13 mouse cellular contexts compared by ENCODE assay signal in genomic region chr4:138131226-138131625, GRCm38 (mm10).
DNase-seq lines count a peak whose midpoint lies in the region; ATAC-seq and TF ChIP-seq lines count a peak whose summit lies in the region.
"Had no signal": no experiment of that assay in that cellular context is flagged by ENCODE, and none has a peak within 500 bp of the region (broad histone marks: within the 10 kb centered on the region; RNA-seq: fewer than 3 reads in every experiment).

No protein-coding gene starts in this region.

- H3K9me3 ChIP-seq in hindbrain, embryonic 13.5 days = no peaks in the 10 kb centered on the region
- H3K9me3 ChIP-seq in hindbrain, embryonic 10.5 days = no peaks in the 10 kb centered on the region
- H3K9me3 ChIP-seq in kidney, postnatal 0 days (replicated peaks; ENCODE audit: low read length) = no peaks in the 10 kb centered on the region
- H3K9me3 ChIP-seq: heart, embryonic 13.5 days; liver, embryonic 15.5 days had no signal

- H3K36me3 ChIP-seq in hindbrain, embryonic 13.5 days = peaks cover 36% of the 10 kb centered on the region
- peaks cover 88% of the 10 kb centered on the region for H3K36me3 ChIP-seq in hindbrain, embryonic 10.5 days
- H3K36me3 ChIP-seq in kidney, postnatal 0 days (ENCODE audit: insufficient read depth, low read length) = peaks cover 42% of the 10 kb centered on the region

- H3K4me2 ChIP-seq in hindbrain, embryonic 13.5 days = no peak overlapping the region
- H3K4me2 ChIP-seq in kidney, postnatal 0 days (ENCODE audit: low read length) = no peak overlapping the region
- H3K4me2 ChIP-seq: heart, embryonic 13.5 days; liver, embryonic 15.5 days had no signal

- TF ChIP-seq CTCF in kidney, postnatal 0 days (IDR thresholded peaks at IDR 0.05; ENCODE audit: low read depth) = no peak

- ATAC-seq in hindbrain, embryonic 13.5 days (ENCODE audit: low FRiP score) = 0 out of 2 replicates have a peak, but pooled peaks have one; percentile 54
- ATAC-seq in kidney, postnatal 0 days (replicated peaks; ENCODE audit: low FRiP score, low read depth) = peak; percentile 84
- ATAC-seq: activated CD4-positive, CD25-positive, alpha-beta regulatory T cell, adult 4 months had no signal

- 64% methylated on average over 9 of the region's 9 CpGs for WGBS in hindbrain, embryonic 13.5 days
- 84% methylated on average over 9 of the region's 9 CpGs for WGBS in hindbrain, embryonic 10.5 days
- WGBS in kidney, postnatal 0 days = 26% methylated on average over 9 of the region's 9 CpGs

- no peaks in the 10 kb centered on the region for H3K27me3 ChIP-seq in hindbrain, embryonic 13.5 days
- H3K27me3 ChIP-seq in hindbrain, embryonic 10.5 days (ENCODE audit: insufficient read depth, poor library complexity, severe bottlenecking) = no peaks in the 10 kb centered on the region
- no peaks in the 10 kb centered on the region for H3K27me3 ChIP-seq in kidney, postnatal 0 days (ENCODE audit: insufficient read depth, low read length)
- H3K27me3 ChIP-seq: heart, embryonic 13.5 days; liver, embryonic 15.5 days had no signal

- DNase-seq in hindbrain, embryonic 10.5 days (ENCODE audit: low spot score) = no peak
- DNase-seq in ovary, adult 18-20 months (ENCODE audit: low spot score) = peak; percentile 52
- DNase-seq in ovary, postnatal 10 days (ENCODE audit: low spot score) = no peak
- DNase-seq in kidney, postnatal 0 days (ENCODE audit: low spot score) = peak; percentile 69
- peak; percentile 70 for DNase-seq in testis, postnatal 10 days (ENCODE audit: low spot score)
- DNase-seq in thymus, postnatal 4 days = no peak
- DNase-seq: cerebellum, postnatal 25 days; right cerebral cortex, postnatal 14 days; thymus, postnatal 14 days had no signal

- no peak overlapping the region for H3K9ac ChIP-seq in hindbrain, embryonic 13.5 days
- no peak overlapping the region for H3K9ac ChIP-seq in kidney, postnatal 0 days (ENCODE audit: low read depth, low read length)
- H3K9ac ChIP-seq: heart, embryonic 13.5 days; liver, embryonic 15.5 days had no signal

- no peak overlapping the region for H3K4me3 ChIP-seq in hindbrain, embryonic 13.5 days
- no peak overlapping the region for H3K4me3 ChIP-seq in hindbrain, embryonic 10.5 days
- H3K4me3 ChIP-seq in kidney, postnatal 0 days (replicated peaks; ENCODE audit: low read depth, low read length) = no peak overlapping the region
- H3K4me3 ChIP-seq: heart, embryonic 13.5 days; liver, embryonic 15.5 days had no signal

- H3K4me1 ChIP-seq in hindbrain, embryonic 13.5 days (replicated peaks) = peaks cover 29% of the 10 kb centered on the region
- 0 out of 2 replicates have a peak, but pooled peaks cover 1% of the 10 kb centered on the region for H3K4me1 ChIP-seq in hindbrain, embryonic 10.5 days (replicated peaks)
- H3K4me1 ChIP-seq in kidney, postnatal 0 days (replicated peaks; ENCODE audit: insufficient read depth, low read length) = no peaks in the 10 kb centered on the region; the same call in 1 of the 2 replicates
- H3K4me1 ChIP-seq: liver, embryonic 15.5 days had no signal

- H3K27ac ChIP-seq in hindbrain, embryonic 13.5 days = peak overlapping the region; percentile 56; the same call in 1 of the 2 replicates
- no peak overlapping the region for H3K27ac ChIP-seq in hindbrain, embryonic 10.5 days
- H3K27ac ChIP-seq in kidney, postnatal 0 days = no peak overlapping the region
- H3K27ac ChIP-seq: heart, embryonic 13.5 days; liver, embryonic 15.5 days had no signal

Comparison
In these comparisons a context has a peak if more than half of its experiments do, and no peak if none do; other contexts are left out.
1. DNase-seq: peak in ovary, adult 18-20 months (single experiment), kidney, postnatal 0 days (single experiment) and testis, postnatal 10 days (single experiment); none in hindbrain, embryonic 10.5 days (single experiment), ovary, postnatal 10 days (single experiment) and thymus, postnatal 4 days (single experiment).